Mouse (Mus musculus) myocyte (in vitro differentiated cells): Measurements from ENCODE around the gene Auts2. TPM values are rescaled to one million over a fixed set of nuclear protein-coding genes. Genes with fewer than 3 reads are reported as not detected.

Source experiments
- H3K27me3 ChIP-seq: one replicate; pipeline ENCODE4 v1.6.1; 2011; ENCODE audit not compliant: control insufficient read depth, insufficient read depth, insufficient read length
- H3K36me3 ChIP-seq: one replicate; pipeline ENCODE4 v1.6.1; 2011; ENCODE audit not compliant: control insufficient read depth, insufficient read depth
- H3K4me2 ChIP-seq: one replicate; pipeline ENCODE4 v1.6.1; 2011; ENCODE audit warnings: low read depth, control low read depth
- H3K4me3 ChIP-seq: one replicate; pipeline ENCODE4 v1.5.1; 2011; ENCODE audit warnings: mild to moderate bottlenecking, control low read depth, moderate library complexity
- H3K79me2 ChIP-seq: one replicate; pipeline ENCODE4 v1.6.1; 2011; ENCODE audit not compliant: control insufficient read depth, insufficient read depth
- H3ac ChIP-seq: one replicate; pipeline ENCODE4 v1.6.1; 2011; ENCODE audit not compliant: control insufficient read depth, insufficient read length
- CEBPB ChIP-seq: IDR thresholded peaks from 2 replicates; pipeline ENCODE4 v1.6.1; 2011; ENCODE audit warnings: mild to moderate bottlenecking, moderate library complexity; ENCODE audit not compliant: poor library complexity, insufficient read depth, severe bottlenecking
- E2F4 ChIP-seq: IDR thresholded peaks from one replicate; pipeline ENCODE4 v1.6.1; 2011; ENCODE audit warnings: mild to moderate bottlenecking, control low read depth, moderate library complexity; ENCODE audit not compliant: insufficient read depth
- MAX ChIP-seq: IDR thresholded peaks from one replicate; pipeline ENCODE4 v1.6.1; 2011; ENCODE audit warnings: low read depth, mild to moderate bottlenecking, control low read depth
- MYOD1 ChIP-seq, 3 experiments: IDR thresholded peaks; one replicate each; pipeline ENCODE4 v1.6.1; 2011; ENCODE audit warnings: control low read depth in 2 of 3, low read depth in 2 of 3, mild to moderate bottlenecking in 2 of 3, moderate library complexity in 1 of 3; ENCODE audit not compliant: insufficient read length in 2 of 3, control insufficient read depth in 1 of 3
- MYOG ChIP-seq, 3 experiments: IDR thresholded peaks; one replicate each; pipeline ENCODE4 v1.6.1; 2011; ENCODE audit warnings: control low read depth in 2 of 3, low read depth in 2 of 3, mild to moderate bottlenecking in 2 of 3; ENCODE audit not compliant: insufficient read length in 2 of 3, control insufficient read depth in 1 of 3, insufficient read depth in 1 of 3
- POLR2A ChIP-seq: IDR thresholded peaks from one replicate; pipeline ENCODE4 v1.6.1; 2011; ENCODE audit warnings: low read depth, mild to moderate bottlenecking, control low read depth, moderate library complexity; ENCODE audit not compliant: insufficient read length
- POLR2AphosphoS2 ChIP-seq: IDR thresholded peaks from one replicate; pipeline ENCODE4 v1.6.1; 2011; ENCODE audit warnings: low read depth, control low read depth; ENCODE audit not compliant: insufficient read length
- REST ChIP-seq: IDR thresholded peaks from one replicate; pipeline ENCODE4 v1.6.1; 2011; ENCODE audit warnings: mild to moderate bottlenecking, control low read depth, moderate library complexity; ENCODE audit not compliant: insufficient read depth, insufficient read length
- SRF ChIP-seq: IDR thresholded peaks from one replicate; pipeline ENCODE4 v1.6.1; 2011; ENCODE audit warnings: low read depth; ENCODE audit not compliant: control insufficient read depth, insufficient read length
- TCF12 ChIP-seq: IDR thresholded peaks from one replicate; pipeline ENCODE4 v1.6.1; 2011; ENCODE audit warnings: mild to moderate bottlenecking, control low read depth; ENCODE audit not compliant: poor library complexity, insufficient read depth, severe bottlenecking
- TCF3 ChIP-seq: IDR thresholded peaks from one replicate; pipeline ENCODE4 v1.6.1; 2011; ENCODE audit warnings: low read depth, control low read depth; ENCODE audit not compliant: insufficient read length
- USF1 ChIP-seq: IDR thresholded peaks from one replicate; pipeline ENCODE4 v1.6.1; 2011; ENCODE audit warnings: low read depth, mild to moderate bottlenecking, control low read depth, moderate library complexity
- polyA plus RNA-seq: library from polyadenylated mRNA; unstranded; fragments of >200 nt; fragmentation: generic; extraction: Trizol; gene quantifications from one replicate; pipeline ENCODE4 v1.2.1, GENCODE M21; 2012; ENCODE audit warnings: missing spikeins

Auts2 gene
- polyA plus RNA-seq, 1 experiment = 8.0 TPM

GRCm38 (mm10) chr5:132113480-132113879 lies 429.7 kb downstream of the Auts2 start:
- H3K4me2 ChIP-seq = no peak overlapping the region
- no peaks in the 10 kb centered on the region for H3K27me3 ChIP-seq
- H3ac ChIP-seq = no peak overlapping the region
- no peak overlapping the region for H3K4me3 ChIP-seq
- H3K36me3 ChIP-seq = no peaks in the 10 kb centered on the region
- no peak for TF ChIP-seq MAX
- no peak for TF ChIP-seq REST
- no peak for TF ChIP-seq MYOD1 (IDR thresholded peaks at IDR 0.05; ENCODE audit: control insufficient read depth in 1 of 3, insufficient read length in 2 of 3, low read depth in 2 of 3)
- TF ChIP-seq POLR2A = no peak
- TF ChIP-seq TCF12 = no peak
- TF ChIP-seq E2F4 = no peak
- TF ChIP-seq TCF3 = no peak
- no peak for TF ChIP-seq POLR2AphosphoS2
- TF ChIP-seq CEBPB = no peak
- TF ChIP-seq SRF = no peak
- TF ChIP-seq MYOG (IDR thresholded peaks at IDR 0.05; ENCODE audit: control insufficient read depth in 1 of 3, insufficient read depth in 1 of 3, insufficient read length in 2 of 3, low read depth in 2 of 3) = no peak
- no peak for TF ChIP-seq USF1
- H3K79me2 ChIP-seq = no peaks in the 10 kb centered on the region

DNA sequence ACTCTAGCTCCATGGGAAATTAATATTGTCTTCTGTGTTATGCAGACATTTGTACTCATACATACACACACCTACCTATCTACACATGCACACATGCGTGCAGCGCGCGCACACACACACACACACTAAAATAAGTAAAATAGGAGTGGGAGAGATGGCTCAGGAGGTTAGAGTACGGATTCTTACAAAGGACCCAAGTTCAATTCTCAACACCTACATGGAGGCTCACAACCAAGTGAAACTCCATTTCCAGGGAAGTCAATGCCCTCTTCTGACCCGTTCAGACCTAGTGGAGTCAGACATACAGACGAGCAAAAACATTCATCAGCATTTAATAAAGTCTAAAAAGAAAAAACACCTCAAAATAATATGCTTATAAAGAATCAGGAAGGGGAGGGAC lies 430.5 kb downstream of the Auts2 start:
- no peaks in the 10 kb centered on the region for H3K27me3 ChIP-seq
- no peak overlapping the region for H3K4me2 ChIP-seq
- H3K79me2 ChIP-seq = no peaks in the 10 kb centered on the region
- H3K4me3 ChIP-seq = no peak overlapping the region
- H3K36me3 ChIP-seq = no peaks in the 10 kb centered on the region
- H3ac ChIP-seq = no peak overlapping the region
- TF ChIP-seq TCF3 = no peak
- no peak for TF ChIP-seq CEBPB
- no peak for TF ChIP-seq POLR2A
- no peak for TF ChIP-seq USF1
- TF ChIP-seq REST = no peak
- TF ChIP-seq SRF = no peak
- TF ChIP-seq TCF12 = no peak
- no peak for TF ChIP-seq MAX
- TF ChIP-seq E2F4 = no peak
- TF ChIP-seq MYOG (IDR thresholded peaks at IDR 0.05; ENCODE audit: control insufficient read depth in 1 of 3, insufficient read depth in 1 of 3, insufficient read length in 2 of 3, low read depth in 2 of 3) = no peak
- TF ChIP-seq POLR2AphosphoS2 = no peak
- TF ChIP-seq MYOD1 (IDR thresholded peaks at IDR 0.05; ENCODE audit: control insufficient read depth in 1 of 3, insufficient read length in 2 of 3, low read depth in 2 of 3) = no peak

DNA sequence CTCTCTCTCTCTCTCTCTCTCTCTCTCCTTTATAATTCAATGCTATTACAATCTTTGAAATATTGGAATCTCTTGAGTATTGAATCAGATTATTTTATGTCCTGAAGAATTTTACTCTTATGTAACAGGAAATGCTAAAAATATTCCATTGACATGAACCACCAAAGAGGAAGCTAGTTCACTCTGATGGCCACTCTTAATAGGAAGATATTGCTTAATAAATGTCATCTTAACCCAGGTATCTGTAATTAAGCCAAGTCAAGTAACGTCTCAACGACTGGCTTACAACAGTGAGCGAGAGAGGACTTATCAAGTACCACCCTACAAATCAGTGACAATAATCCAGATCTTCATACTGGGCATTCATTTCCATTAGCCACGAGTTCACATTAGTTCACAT lies 440.7 kb downstream of the Auts2 start:
- no peak overlapping the region for H3K4me2 ChIP-seq
- TF ChIP-seq SRF = no peak
- no peak for TF ChIP-seq TCF12
- no peak for TF ChIP-seq CEBPB
- TF ChIP-seq E2F4 = no peak
- TF ChIP-seq POLR2AphosphoS2 = no peak
- no peak for TF ChIP-seq MAX
- no peak for TF ChIP-seq TCF3
- no peak for TF ChIP-seq MYOG (IDR thresholded peaks at IDR 0.05; ENCODE audit: control insufficient read depth in 1 of 3, insufficient read depth in 1 of 3, insufficient read length in 2 of 3, low read depth in 2 of 3)
- TF ChIP-seq POLR2A = no peak
- TF ChIP-seq USF1 = no peak
- no peak for TF ChIP-seq REST
- TF ChIP-seq MYOD1 (IDR thresholded peaks at IDR 0.05; ENCODE audit: control insufficient read depth in 1 of 3, insufficient read length in 2 of 3, low read depth in 2 of 3) = no peak

GRCm38 (mm10) chr5:132098461-132098860 lies 444.7 kb downstream of the Auts2 start:
- Histone ChIP-seq H3K79me2 (no peaks in the 10 kb centered on the region), H3K27me3 (no peaks in the 10 kb centered on the region), H3K4me2 (no peak overlapping the region), H3K4me3 (no peak overlapping the region), H3ac (no peak overlapping the region), H3K36me3 (no peaks in the 10 kb centered on the region)
- TF ChIP-seq CEBPB (no peak), USF1 (no peak), POLR2AphosphoS2 (no peak), TCF3 (no peak), E2F4 (no peak)

More for the DNA sequence above, 440.7 kb downstream of the Auts2 start:
- no peaks in the 10 kb centered on the region for H3K79me2 ChIP-seq
- H3K4me3 ChIP-seq = no peak overlapping the region
- no peaks in the 10 kb centered on the region for H3K27me3 ChIP-seq
- H3ac ChIP-seq = no peak overlapping the region
- no peaks in the 10 kb centered on the region for H3K36me3 ChIP-seq

GRCm38 (mm10) chr5:132092721-132093120 lies 450.4 kb downstream of the Auts2 start:
- TF ChIP-seq E2F4 (no peak), REST (no peak), MYOD1 (IDR thresholded peaks at IDR 0.05; ENCODE audit: control insufficient read depth in 1 of 3, insufficient read length in 2 of 3, low read depth in 2 of 3) (no peak), CEBPB (no peak), TCF3 (no peak), MAX (no peak), SRF (no peak), USF1 (no peak), POLR2AphosphoS2 (no peak), MYOG (IDR thresholded peaks at IDR 0.05; ENCODE audit: control insufficient read depth in 1 of 3, insufficient read depth in 1 of 3, insufficient read length in 2 of 3, low read depth in 2 of 3) (no peak), TCF12 (no peak), POLR2A (no peak)
- H3ac ChIP-seq = no peak overlapping the region

More at GRCm38 (mm10) chr5:132092721-132093120, 450.4 kb downstream of the Auts2 start:
- no peaks in the 10 kb centered on the region for H3K27me3 ChIP-seq
- H3K79me2 ChIP-seq = no peaks in the 10 kb centered on the region
- H3K36me3 ChIP-seq = no peaks in the 10 kb centered on the region
- no peak overlapping the region for H3K4me3 ChIP-seq
- H3K4me2 ChIP-seq = no peak overlapping the region
